ENCODE assay signal across 20 mouse cellular contexts in genomic region chr6:136831712-136832111, GRCm38 (mm10). TPM values are rescaled to one million over a fixed set of nuclear protein-coding genes. Genes with fewer than 3 reads are reported as not detected.
DNase-seq lines count a peak whose midpoint lies in the region; ATAC-seq and TF ChIP-seq lines count a peak whose summit lies in the region.
"Had no signal": no experiment of that assay in that cellular context is flagged by ENCODE, and none has a peak within 500 bp of the region (broad histone marks: within the 10 kb centered on the region; RNA-seq: fewer than 3 reads in every experiment).

No protein-coding gene starts in this region.

- H3K4me1 ChIP-seq in heart, embryonic 10.5 days, result peaks cover 7% of the 10 kb centered on the region; the same call in 1 of the 2 replicates
- peaks cover 8% of the 10 kb centered on the region for H3K4me1 ChIP-seq in forebrain, embryonic 16.5 days (replicated peaks; ENCODE audit: control insufficient read depth, insufficient read depth, low read length)
- H3K4me1 ChIP-seq in forebrain, embryonic 12.5 days, result peaks cover 9% of the 10 kb centered on the region
- H3K4me1 ChIP-seq in forebrain, postnatal 0 days (ENCODE audit: insufficient read depth), result peaks cover 8% of the 10 kb centered on the region

- H3K36me3 ChIP-seq in heart, embryonic 10.5 days, result no peaks in the 10 kb centered on the region
- no peaks in the 10 kb centered on the region for H3K36me3 ChIP-seq in forebrain, embryonic 16.5 days (ENCODE audit: control insufficient read depth, insufficient read depth)
- no peaks in the 10 kb centered on the region for H3K36me3 ChIP-seq in forebrain, embryonic 12.5 days (replicated peaks)
- no peaks in the 10 kb centered on the region for H3K36me3 ChIP-seq in forebrain, postnatal 0 days (ENCODE audit: insufficient read depth)
- H3K36me3 ChIP-seq: G1E; heart, embryonic 15.5 days; hindbrain, embryonic 10.5 days; kidney, embryonic 15.5 days had no signal

- WGBS in heart, embryonic 10.5 days, result 61% methylated on average over 5 of the region's 5 CpGs
- 80% methylated on average over 5 of the region's 5 CpGs for whole genome bisulfite sequencing in forebrain, embryonic 16.5 days
- 77% methylated on average over 5 of the region's 5 CpGs for WGBS in forebrain, embryonic 12.5 days
- WGBS in forebrain, postnatal 0 days, result 74% methylated on average over 5 of the region's 5 CpGs

- no peak overlapping the region for H3K4me2 ChIP-seq in forebrain, embryonic 16.5 days (ENCODE audit: low read length)
- H3K4me2 ChIP-seq in forebrain, embryonic 12.5 days, result no peak overlapping the region
- H3K4me2 ChIP-seq in forebrain, postnatal 0 days (ENCODE audit: low read depth), result no peak overlapping the region
- H3K4me2 ChIP-seq: heart, embryonic 15.5 days; kidney, embryonic 15.5 days had no signal

- H3K4me3 ChIP-seq in heart, embryonic 10.5 days, result no peak overlapping the region
- no peak overlapping the region for H3K4me3 ChIP-seq in forebrain, embryonic 16.5 days (replicated peaks; ENCODE audit: low read length)
- no peak overlapping the region for H3K4me3 ChIP-seq in forebrain, embryonic 12.5 days (replicated peaks)
- no peak overlapping the region for H3K4me3 ChIP-seq in forebrain, postnatal 0 days (ENCODE audit: low read depth, low read length)
- H3K4me3 ChIP-seq: heart, embryonic 15.5 days; hindbrain, embryonic 10.5 days; kidney, embryonic 15.5 days; layer of hippocampus, adult 2 months had no signal

- no peak overlapping the region for H3K27ac ChIP-seq in heart, embryonic 10.5 days
- H3K27ac ChIP-seq in forebrain, embryonic 16.5 days (ENCODE audit: low read length), result no peak overlapping the region
- H3K27ac ChIP-seq in forebrain, embryonic 12.5 days, result no peak overlapping the region
- no peak overlapping the region for H3K27ac ChIP-seq in forebrain, postnatal 0 days (ENCODE audit: low read depth, low read length)
- H3K27ac ChIP-seq: heart, embryonic 15.5 days; hindbrain, embryonic 10.5 days; kidney, embryonic 15.5 days; layer of hippocampus, adult 2 months had no signal

- DNase-seq in heart, adult 11 months, result peak; percentile 89
- no peak for DNase-seq in heart, embryonic 10.5 days (ENCODE audit: low spot score)
- peak; percentile 62 for DNase-seq in CD4-positive, CD25-positive, alpha-beta regulatory T cell, adult 2 months (ENCODE audit: low read depth, low spot score)
- peak; percentile 69 for DNase-seq in induced T-regulatory cell, adult 2 months (ENCODE audit: low read depth)
- DNase-seq in thymus, postnatal 0 days (ENCODE audit: low spot score), result peak; percentile 72
- DNase-seq in forebrain, postnatal 0 days, result no peak
- DNase-seq: adrenal gland, postnatal 10 days; cerebellum, postnatal 10 days; gastrocnemius, postnatal 36 days had no signal

- H3K9me3 ChIP-seq in heart, embryonic 10.5 days, result no peaks in the 10 kb centered on the region
- H3K9me3 ChIP-seq in forebrain, embryonic 16.5 days (ENCODE audit: control insufficient read depth, low read length), result no peaks in the 10 kb centered on the region
- H3K9me3 ChIP-seq in forebrain, embryonic 12.5 days, result no peaks in the 10 kb centered on the region
- H3K9me3 ChIP-seq in forebrain, postnatal 0 days (ENCODE audit: low read length), result no peaks in the 10 kb centered on the region
- H3K9me3 ChIP-seq: G1E; heart, embryonic 15.5 days; hindbrain, embryonic 10.5 days; kidney, embryonic 15.5 days had no signal

- peaks cover 3% of the 10 kb centered on the region for H3K27me3 ChIP-seq in heart, embryonic 10.5 days (ENCODE audit: insufficient read depth, poor library complexity, severe bottlenecking)
- H3K27me3 ChIP-seq in forebrain, embryonic 16.5 days (replicated peaks; ENCODE audit: control insufficient read depth, insufficient read depth, low read length), result no peaks in the 10 kb centered on the region
- H3K27me3 ChIP-seq in forebrain, embryonic 12.5 days, result peaks cover 16% of the 10 kb centered on the region
- H3K27me3 ChIP-seq in forebrain, postnatal 0 days (ENCODE audit: insufficient read depth, low read length), result no peaks in the 10 kb centered on the region; the same call in none of the 2 replicates
- H3K27me3 ChIP-seq: heart, embryonic 15.5 days; kidney, embryonic 15.5 days had no signal

- H3K9ac ChIP-seq in forebrain, embryonic 16.5 days (replicated peaks; ENCODE audit: low read depth, low read length), result no peak overlapping the region
- H3K9ac ChIP-seq in forebrain, embryonic 12.5 days, result no peak overlapping the region
- H3K9ac ChIP-seq in forebrain, postnatal 0 days, result no peak overlapping the region
- H3K9ac ChIP-seq: heart, embryonic 15.5 days; kidney, embryonic 15.5 days had no signal

- TF ChIP-seq CTCF in forebrain, postnatal 0 days (IDR thresholded peaks at IDR 0.05; ENCODE audit: low read depth), result no peak

- ATAC-seq in forebrain, embryonic 16.5 days, result no peak
- no peak for ATAC-seq in forebrain, embryonic 12.5 days (ENCODE audit: low FRiP score)
- no peak for ATAC-seq in forebrain, postnatal 0 days

RNA-seq across cellular contexts. Expression of gene Smco3, which starts 3.5 kb away (rescaled TPM):
- not detected in 2 replicates for polyA plus RNA-seq in heart, embryonic 10.5 days (2016; fragmentation: Nextera tagmentation; extraction: Ambion mirVana)
- 0.16 TPM in 1 of 2 replicates, not detected in the other for polyA plus RNA-seq in thymus, postnatal 0 days (2015; fragmentation: Nextera tagmentation; extraction: Ambion mirVana)
- polyA plus RNA-seq in forebrain, embryonic 16.5 days (2015; fragmentation: Nextera tagmentation; extraction: Ambion mirVana), result 0.54 and 0.91 TPM in 2 replicates
- polyA plus RNA-seq in forebrain, embryonic 12.5 days (2016; fragmentation: Nextera tagmentation; extraction: Ambion mirVana), result 0.24 and 0.52 TPM in 2 replicates
- total RNA-seq in forebrain, postnatal 0 days (2014; rRNA removed), result 2.7 and 2.8 TPM in 2 replicates
- 1.5 TPM in 2 replicates for polyA plus RNA-seq in forebrain, postnatal 0 days (2015; fragmentation: Nextera tagmentation; extraction: Ambion mirVana)
- polyA plus RNA-seq: G1E; heart, embryonic 15.5 days; hindbrain, embryonic 10.5 days; limb, embryonic 11.5 days; liver, embryonic 16.5 days; small intestine, adult 2 months had no signal

RNA-seq across cellular contexts. Expression of gene Wbp11, which starts 3.7 kb away (rescaled TPM):
- 111 and 120 TPM in 2 replicates for polyA plus RNA-seq in heart, embryonic 10.5 days (2016; fragmentation: Nextera tagmentation; extraction: Ambion mirVana)
- polyA plus RNA-seq in thymus, postnatal 0 days (2015; fragmentation: Nextera tagmentation; extraction: Ambion mirVana), result 88.9 and 90.5 TPM in 2 replicates
- polyA plus RNA-seq in forebrain, embryonic 16.5 days (2015; fragmentation: Nextera tagmentation; extraction: Ambion mirVana), result 79.2 and 82.3 TPM in 2 replicates
- polyA plus RNA-seq in forebrain, embryonic 12.5 days (2016; fragmentation: Nextera tagmentation; extraction: Ambion mirVana), result 137 and 146 TPM in 2 replicates
- total RNA-seq in forebrain, postnatal 0 days (2014; rRNA removed), result 45.8 and 52.5 TPM in 2 replicates
- 67.1 and 87.4 TPM in 2 replicates for polyA plus RNA-seq in forebrain, postnatal 0 days (2015; fragmentation: Nextera tagmentation; extraction: Ambion mirVana)

RNA-seq across cellular contexts. Expression of gene BC049715, which starts 4.3 kb away (rescaled TPM):
- polyA plus RNA-seq in heart, embryonic 10.5 days (2016; fragmentation: Nextera tagmentation; extraction: Ambion mirVana), result 2.4 and 2.7 TPM in 2 replicates
- 2.1 and 3.0 TPM in 2 replicates for polyA plus RNA-seq in thymus, postnatal 0 days (2015; fragmentation: Nextera tagmentation; extraction: Ambion mirVana)
- polyA plus RNA-seq in forebrain, embryonic 16.5 days (2015; fragmentation: Nextera tagmentation; extraction: Ambion mirVana), result 1.0 and 1.4 TPM in 2 replicates
- polyA plus RNA-seq in forebrain, embryonic 12.5 days (2016; fragmentation: Nextera tagmentation; extraction: Ambion mirVana), result 1.1 and 1.9 TPM in 2 replicates
- total RNA-seq in forebrain, postnatal 0 days (2014; rRNA removed), result 0.92 and 1.9 TPM in 2 replicates
- polyA plus RNA-seq in forebrain, postnatal 0 days (2015; fragmentation: Nextera tagmentation; extraction: Ambion mirVana), result 1.1 and 2.1 TPM in 2 replicates

RNA-seq across cellular contexts. Expression of gene H2afj, which starts 23.7 kb away (rescaled TPM):
- polyA plus RNA-seq in heart, embryonic 10.5 days (2016; fragmentation: Nextera tagmentation; extraction: Ambion mirVana), result 81.5 and 88.2 TPM in 2 replicates
- polyA plus RNA-seq in thymus, postnatal 0 days (2015; fragmentation: Nextera tagmentation; extraction: Ambion mirVana), result 341 and 352 TPM in 2 replicates
- polyA plus RNA-seq in forebrain, embryonic 16.5 days (2015; fragmentation: Nextera tagmentation; extraction: Ambion mirVana), result 107 and 113 TPM in 2 replicates
- polyA plus RNA-seq in forebrain, embryonic 12.5 days (2016; fragmentation: Nextera tagmentation; extraction: Ambion mirVana), result 121 and 128 TPM in 2 replicates
- 31.7 and 47.5 TPM in 2 replicates for total RNA-seq in forebrain, postnatal 0 days (2014; rRNA removed)
- 119 and 159 TPM in 2 replicates for polyA plus RNA-seq in forebrain, postnatal 0 days (2015; fragmentation: Nextera tagmentation; extraction: Ambion mirVana)

RNA-seq across cellular contexts. Expression of gene Art4, which starts 25.8 kb away (rescaled TPM):
- polyA plus RNA-seq in heart, embryonic 10.5 days (2016; fragmentation: Nextera tagmentation; extraction: Ambion mirVana), result 12.8 and 15.8 TPM in 2 replicates
- polyA plus RNA-seq in thymus, postnatal 0 days (2015; fragmentation: Nextera tagmentation; extraction: Ambion mirVana), result 15.4 and 19.2 TPM in 2 replicates
- polyA plus RNA-seq in forebrain, embryonic 16.5 days (2015; fragmentation: Nextera tagmentation; extraction: Ambion mirVana), result 0.08 and 0.09 TPM in 2 replicates
- 0.55 and 0.63 TPM in 2 replicates for polyA plus RNA-seq in forebrain, embryonic 12.5 days (2016; fragmentation: Nextera tagmentation; extraction: Ambion mirVana)
- not detected in 2 replicates for total RNA-seq in forebrain, postnatal 0 days (2014; rRNA removed)
- polyA plus RNA-seq in forebrain, postnatal 0 days (2015; fragmentation: Nextera tagmentation; extraction: Ambion mirVana), result 0.13 and 0.23 TPM in 2 replicates
- total RNA-seq: layer of hippocampus, adult 2 months; left cerebral cortex, adult 18-20 months had no signal

Comparison
In these comparisons a context has a peak if more than half of its experiments do, and no peak if none do; other contexts are left out.
1. DNase-seq: peak in heart, adult 11 months (single experiment), CD4-positive, CD25-positive, alpha-beta regulatory T cell, adult 2 months (single experiment), induced T-regulatory cell, adult 2 months (single experiment) and thymus, postnatal 0 days (single experiment); none in heart, embryonic 10.5 days (single experiment) and forebrain, postnatal 0 days (single experiment).